ENCODE assay signal across 23 mouse cellular contexts in genomic region chr2:163611176-163611575, GRCm38 (mm10). TPM values are rescaled to one million over a fixed set of nuclear protein-coding genes. Genes with fewer than 3 reads are reported as not detected.
DNase-seq lines count a peak whose midpoint lies in the region; ATAC-seq and TF ChIP-seq lines count a peak whose summit lies in the region.
"Had no signal": no experiment of that assay in that cellular context is flagged by ENCODE, and none has a peak within 500 bp of the region (broad histone marks: within the 10 kb centered on the region; RNA-seq: fewer than 3 reads in every experiment).

No protein-coding gene starts in this region.

- H3K36me3 ChIP-seq in small intestine, adult 2 months (ENCODE audit: control insufficient read depth, insufficient read depth, low read length): peaks cover 38% of the 10 kb centered on the region

- TF ChIP-seq CTCF in gastrocnemius, adult 2 months (IDR thresholded peaks at IDR 0.05): no peak
- no peak for TF ChIP-seq CTCF in small intestine, adult 2 months (IDR thresholded peaks at IDR 0.05; ENCODE audit: extremely low read depth, insufficient read length, insufficient replicate concordance, low read depth, low read length)

- ATAC-seq in granulocyte monocyte progenitor cell, adult 5-6 weeks (replicated peaks; ENCODE audit: poor library complexity, severe bottlenecking): no peak
- ATAC-seq: hindbrain, postnatal 0 days; midbrain, embryonic 16.5 days had no signal

- H3K27ac ChIP-seq in gastrocnemius, adult 2 months: peak overlapping the region; percentile 13; the same call in 1 of the 2 replicates
- H3K27ac ChIP-seq in small intestine, adult 2 months (ENCODE audit: insufficient read depth, low read depth, low read length): peak overlapping the region; percentile 28; the same call in 1 of the 2 replicates
- H3K27ac ChIP-seq: forebrain, embryonic 12.5 days; heart, embryonic 13.5 days; hindbrain, postnatal 0 days; kidney, postnatal 0 days; limb, embryonic 15.5 days; liver, embryonic 15.5 days; lung, embryonic 15.5 days had no signal

- TF ChIP-seq POLR2A in small intestine, adult 2 months (IDR thresholded peaks at IDR 0.05; ENCODE audit: low read depth, low read length): no peak

- no peak overlapping the region for H3K4me3 ChIP-seq in gastrocnemius, adult 2 months
- no peak overlapping the region for H3K4me3 ChIP-seq in small intestine, adult 2 months (ENCODE audit: low read depth, low read length)
- H3K4me3 ChIP-seq: forebrain, embryonic 12.5 days; heart, embryonic 13.5 days; limb, embryonic 15.5 days; liver, embryonic 15.5 days; lung, embryonic 15.5 days; megakaryocyte, embryonic 14.5 days had no signal

- 30% methylated on average over 9 of the region's 9 CpGs for WGBS in small intestine, adult 2 months

- no peaks in the 10 kb centered on the region for H3K27me3 ChIP-seq in small intestine, adult 2 months (ENCODE audit: control insufficient read depth, insufficient read depth, low read length)
- H3K27me3 ChIP-seq: forebrain, embryonic 12.5 days; heart, embryonic 13.5 days; limb, embryonic 15.5 days; liver, embryonic 15.5 days; lung, embryonic 15.5 days; megakaryocyte, embryonic 14.5 days had no signal

- peaks cover 40% of the 10 kb centered on the region for H3K4me1 ChIP-seq in small intestine, adult 2 months (ENCODE audit: control insufficient read depth, insufficient read depth, insufficient read length, low read length)
- H3K4me1 ChIP-seq: forebrain, embryonic 12.5 days; limb, embryonic 15.5 days; lung, embryonic 15.5 days had no signal

- intact Hi-C loops in gastrocnemius, adult 2 months (cut with DNase I): no loop called here
- intact Hi-C loops in gastrocnemius, postnatal 36 days (cut with DNase I): no loop called here

- no peak for DNase-seq in gastrocnemius, adult 2 months
- no peak for DNase-seq in gastrocnemius, postnatal 36 days
- peak; percentile 49 for DNase-seq in urinary bladder, postnatal 25 days (ENCODE audit: low spot score)
- DNase-seq in urinary bladder, postnatal 4 days (ENCODE audit: low spot score in 2 of 2): no peak
- no peak for DNase-seq in B cell, adult 2 months
- DNase-seq: adrenal gland, postnatal 10 days; cerebellum, adult 2 months; heart, postnatal 14 days; kidney, adult 18-20 months; left cerebral cortex, postnatal 4 days; lung, postnatal 36 days; right cerebral cortex, adult 18-20 months had no signal

RNA-seq across cellular contexts. Expression of gene Ttpal, which starts 9.1 kb away (rescaled TPM):
- 1 to 10 TPM; 3.4 to 5.3 TPM for total RNA-seq in gastrocnemius, adult 2 months (2021)
- total RNA-seq in gastrocnemius, postnatal 36 days (2021): 1 to 10 TPM; 4.3 to 4.8 TPM
- polyA plus RNA-seq in small intestine, adult 2 months (2012; rRNA removed): 8.3 and 16.0 TPM in 2 replicates
- 21.1 and 21.8 TPM in 2 replicates for total RNA-seq in granulocyte monocyte progenitor cell, adult 5-6 weeks (2014; fragmentation: Nextera tagmentation)
- 12.7 and 13.3 TPM in 2 replicates for total RNA-seq in granulocyte monocyte progenitor cell, adult 5-6 weeks (2017)

RNA-seq across cellular contexts. Expression of gene Serinc3, which starts 33.8 kb away (rescaled TPM):
- total RNA-seq in gastrocnemius, adult 2 months (2021): 100 to 1,000 TPM; 118 to 147 TPM
- total RNA-seq in gastrocnemius, postnatal 36 days (2021): 100 to 1,000 TPM; 101 to 136 TPM
- 121 and 262 TPM in 2 replicates for polyA plus RNA-seq in small intestine, adult 2 months (2012; rRNA removed)
- total RNA-seq in granulocyte monocyte progenitor cell, adult 5-6 weeks (2014; fragmentation: Nextera tagmentation): 505 and 572 TPM in 2 replicates
- total RNA-seq in granulocyte monocyte progenitor cell, adult 5-6 weeks (2017): 503 and 505 TPM in 2 replicates

RNA-seq across cellular contexts. Expression of gene Pkig, which starts 47.0 kb away (rescaled TPM):
- 100 to 1,000 TPM in 1 of 2 experiments, 10 to 100 TPM in 1; 93.9 to 125 TPM for total RNA-seq in gastrocnemius, adult 2 months (2021)
- 10 to 100 TPM; 80.1 to 98.9 TPM for total RNA-seq in gastrocnemius, postnatal 36 days (2021)
- 82.0 and 143 TPM in 2 replicates for polyA plus RNA-seq in small intestine, adult 2 months (2012; rRNA removed)
- total RNA-seq in granulocyte monocyte progenitor cell, adult 5-6 weeks (2014; fragmentation: Nextera tagmentation): 89.1 and 89.4 TPM in 2 replicates
- 52.2 and 65.1 TPM in 2 replicates for total RNA-seq in granulocyte monocyte progenitor cell, adult 5-6 weeks (2017)
